Mouse (Mus musculus) spleen, adult 2 months (tissue): ENCODE measurements at regions not wholly inside any gene's neighbourhood (a gene's known extent, or its start where the extent isn't known, plus 50 kb on each side); places are given as distances from the start of the nearest gene placed in this dataset.

Experiments used
- CTCF ChIP-seq: fragments of 200-500 bp; IDR thresholded peaks from 2 replicates; pipeline ENCODE4 v1.5.1; 2011; ENCODE audit warnings: mild to moderate bottlenecking, inconsistent platforms; ENCODE audit not compliant: insufficient read depth, insufficient read length, insufficient replicate concordance; ENCODE audit errors: extremely low read depth
- POLR2A ChIP-seq: fragments of 200-500 bp; IDR thresholded peaks from 2 replicates; pipeline ENCODE4 v1.6.1; 2011; ENCODE audit warnings: low read depth, low read length, inconsistent platforms

DNA sequence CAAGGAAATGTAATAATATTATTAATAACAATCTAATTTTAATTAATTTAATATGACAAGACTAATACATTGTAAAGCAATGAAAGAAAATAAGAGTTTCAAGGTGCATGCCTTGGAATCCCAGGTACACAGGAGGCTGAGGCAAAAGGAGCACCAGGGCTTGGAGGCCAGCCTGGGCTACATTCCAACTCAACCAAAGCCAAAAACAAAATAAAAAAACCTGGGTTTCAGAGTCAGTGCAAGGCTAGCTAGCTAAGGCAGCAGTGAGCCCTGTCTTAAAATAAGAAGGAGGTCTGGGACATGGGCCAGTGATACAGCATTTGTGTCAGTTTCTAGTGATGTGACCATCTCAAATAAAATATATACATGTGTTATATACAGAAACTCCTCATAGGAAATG, 174.8 kb downstream of the Shq1 start:
- TF ChIP-seq CTCF, result no peak
- no peak for TF ChIP-seq POLR2A
